Mouse (Mus musculus): ENCODE results near the gene Tgfb3. TPM values are rescaled to one million over a fixed set of nuclear protein-coding genes. Genes with fewer than 3 reads are reported as not detected.

Tgfb3 gene
- total RNA-seq, 2 experiments from 2014 or later: 19.8 to 20.7 TPM

GRCm38 (mm10) chr12:86082481-86083012, 3.7 kb upstream of the Tgfb3 start, which contains the start of gene Ift43:
Gene Ift43 (plus strand): TSS chr12:86082541.
- intact Hi-C loops (cut with DNase I): no loop called here
- DNase-seq: peak; percentile 90 to 92

DNA sequence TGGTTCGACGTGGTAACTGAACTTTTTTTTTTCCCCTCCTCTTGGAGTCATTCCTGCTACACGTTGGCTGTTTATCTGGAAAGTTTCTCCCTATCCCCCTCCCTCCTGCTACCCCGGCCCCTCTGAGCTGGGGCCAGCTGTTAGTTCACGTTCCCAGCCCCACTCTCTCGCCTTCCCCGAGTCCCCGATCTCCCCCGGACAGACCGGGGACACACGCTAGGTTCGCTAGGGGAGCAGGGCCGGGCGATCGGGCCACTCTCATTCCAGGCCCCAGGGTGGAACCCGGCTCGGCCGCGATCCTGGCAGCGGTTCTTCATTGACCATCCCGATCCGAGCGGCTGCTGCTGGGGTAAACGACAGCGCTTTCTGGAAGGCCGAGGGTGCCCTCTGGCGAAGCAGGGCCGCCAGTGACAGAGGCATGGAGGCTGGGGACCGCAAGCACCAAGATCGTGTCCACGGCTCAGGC, 394 bp upstream of the Tgfb3 start:
- peak; percentile 96 to 97 for DNase-seq
- intact Hi-C loops (cut with DNase I): loop anchor here (1.0 to 5.0 kb wide), 6 partner anchors 54 to 332 kb away; partner anchors contain the start of gene Flvcr2

DNA sequence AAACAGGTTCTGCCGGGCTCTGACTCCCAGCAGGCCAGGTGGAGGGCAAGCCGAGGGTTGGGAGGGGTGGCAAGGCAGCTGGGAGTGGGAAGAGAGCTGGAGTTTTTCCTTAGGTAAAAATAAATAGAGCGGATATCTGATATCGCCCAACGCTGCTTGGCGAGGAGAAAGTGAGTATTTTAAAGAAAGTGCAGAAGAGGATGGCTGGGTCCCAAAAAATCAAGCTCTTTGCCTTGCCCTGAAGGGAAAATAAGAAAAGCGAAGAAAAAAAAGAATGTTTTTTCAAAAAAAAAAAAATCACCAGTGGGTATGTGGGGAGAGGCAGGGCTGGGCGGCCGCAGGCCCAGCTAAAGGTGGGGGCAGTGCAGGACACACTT, 677 bp downstream of the Tgfb3 start:
- DNase-seq: no peak
- intact Hi-C loops (cut with DNase I): loop anchor here (2.0 to 5.0 kb wide), 5 partner anchors 53 to 331 kb away; partner anchors contain the start of gene Flvcr2

DNA sequence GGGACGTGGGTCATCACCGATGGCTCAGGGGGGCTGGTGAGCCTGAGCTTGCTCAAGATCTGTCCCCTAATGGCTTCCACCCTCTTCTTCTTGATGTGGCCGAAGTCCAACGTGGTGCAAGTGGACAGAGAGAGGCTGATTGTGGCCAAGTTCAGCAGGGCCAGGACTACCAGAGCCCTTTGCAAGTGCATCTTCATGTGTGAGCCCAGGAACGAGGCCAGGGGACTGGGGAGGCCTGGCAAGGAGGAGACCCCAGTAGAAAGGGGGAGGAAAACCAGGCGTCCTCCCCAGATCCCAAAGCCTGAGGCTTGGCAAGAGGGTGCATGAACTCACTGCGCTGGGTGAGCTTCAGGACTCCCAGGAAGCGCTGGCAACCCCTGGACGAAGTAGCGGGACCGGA, 1.1 kb downstream of the Tgfb3 start:
- no peak for DNase-seq
- intact Hi-C loops (cut with DNase I): loop anchor here (2.0 to 5.0 kb wide), 5 partner anchors 53 to 331 kb away; partner anchors contain the start of gene Flvcr2

GRCm38 (mm10) chr12:86077322-86077721, 1.5 kb downstream of the Tgfb3 start:
- peak in 1 of 2 experiments; percentile 43 for DNase-seq
- intact Hi-C loops (cut with DNase I): loop anchor here (5.0 kb wide), 2 partner anchors 150 to 230 kb away; no protein-coding TSS in a partner anchor

GRCm38 (mm10) chr12:86076321-86076901, 2.4 kb downstream of the Tgfb3 start:
- DNase-seq: peak in 1 of 2 experiments; percentile 55
- intact Hi-C loops (cut with DNase I): loop anchor here (5.0 kb wide), 2 partner anchors 149 to 229 kb away; no protein-coding TSS in a partner anchor

DNA sequence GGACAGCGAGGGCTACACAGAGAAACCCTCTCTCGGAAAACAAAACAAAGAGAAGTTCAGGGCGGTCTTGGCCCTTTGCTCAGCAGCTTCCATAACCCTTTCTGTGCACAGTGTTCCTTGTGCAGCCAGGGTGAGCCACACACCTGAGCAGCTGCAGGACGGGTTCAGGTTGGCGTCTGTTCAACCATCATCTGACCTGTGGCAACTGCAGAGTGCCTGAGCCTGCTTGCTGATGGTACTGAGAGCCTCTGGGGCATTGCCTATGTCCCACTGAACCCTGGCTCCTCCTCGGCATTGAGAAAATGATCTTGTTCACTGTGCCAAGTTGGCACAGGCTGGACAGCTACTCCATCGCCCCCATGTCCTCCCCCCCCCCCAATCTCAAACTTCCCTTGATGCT, 3.5 kb downstream of the Tgfb3 start:
- intact Hi-C loops (cut with DNase I): loop anchor here (5.0 kb wide), 2 partner anchors 148 to 228 kb away; no protein-coding TSS in a partner anchor
- DNase-seq: no peak

- DNase-seq: no peak
- intact Hi-C loops (cut with DNase I): loop anchor here (5.0 kb wide), 2 partner anchors 147 to 227 kb away; no protein-coding TSS in a partner anchor
Measured at GRCm38 (mm10) chr12:86074681-86075080, 4.2 kb downstream of the Tgfb3 start.

DNA sequence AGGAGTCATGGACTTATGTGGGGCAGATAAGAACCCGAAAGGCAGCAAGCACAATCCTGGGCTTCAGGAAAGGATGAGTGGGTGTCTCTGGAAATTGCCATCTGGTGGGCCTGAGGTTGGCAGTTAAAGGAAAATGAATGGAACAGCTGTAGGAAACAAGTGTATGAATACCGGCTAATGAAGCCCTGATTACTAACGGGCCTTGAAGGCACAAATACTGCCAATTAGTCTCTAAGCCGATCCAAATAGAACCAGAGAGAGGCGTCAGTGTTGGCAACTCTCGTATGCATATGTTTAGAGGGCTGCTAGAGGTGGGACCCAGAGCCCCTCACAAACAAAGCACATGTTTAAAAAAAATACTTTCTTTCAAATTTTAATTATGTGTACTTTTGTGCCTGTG, 7.4 kb downstream of the Tgfb3 start:
- intact Hi-C loops (cut with DNase I): no loop called here
- no peak for DNase-seq

DNA sequence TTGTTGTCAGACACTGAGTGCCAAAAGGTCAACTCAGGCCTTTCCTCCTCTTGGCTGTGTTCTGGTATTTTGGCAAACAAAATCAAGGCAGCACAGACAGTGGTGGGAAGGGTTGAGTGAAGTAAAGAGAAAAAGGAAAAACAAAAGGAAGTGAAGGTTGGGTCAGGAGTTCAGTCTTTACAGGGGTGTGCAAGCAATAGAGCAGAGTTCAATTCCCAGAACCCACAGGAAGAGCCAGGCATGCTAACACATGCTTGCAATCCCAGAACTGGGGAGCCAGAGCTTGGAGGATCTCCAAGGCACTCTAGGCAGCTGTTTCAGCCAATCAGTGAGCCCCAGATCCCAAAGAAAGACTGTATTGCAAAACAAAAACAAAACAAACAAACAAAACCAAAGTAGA, 14.0 kb downstream of the Tgfb3 start:
- intact Hi-C loops (cut with DNase I): no loop called here
- no peak for DNase-seq

- intact Hi-C loops (cut with DNase I): no loop called here
- DNase-seq: peak; percentile 30 to 32
Measured at GRCm38 (mm10) chr12:86059341-86059740, 19.5 kb downstream of the Tgfb3 start.

DNA sequence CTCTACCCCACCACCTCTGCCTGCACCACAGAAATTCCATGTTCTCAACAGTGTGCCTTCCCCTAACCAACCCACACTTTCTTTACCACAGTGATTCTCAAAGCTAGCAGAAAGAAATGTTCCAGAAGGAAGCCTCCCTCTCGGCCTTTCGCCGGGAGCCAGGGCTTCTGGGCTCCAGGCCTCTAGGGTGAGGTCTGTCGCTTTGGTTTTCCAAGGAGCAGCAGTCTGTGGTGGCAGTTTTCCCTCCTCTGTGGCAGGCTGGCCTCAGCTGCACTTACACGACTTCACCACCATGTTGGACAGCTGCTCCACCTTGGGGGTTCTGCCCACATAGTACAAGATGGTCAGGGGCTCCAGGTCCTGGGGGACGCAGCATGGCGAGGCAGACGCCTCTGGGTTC, 21.3 kb downstream of the Tgfb3 start:
- peak in 1 of 2 experiments; percentile 21 for DNase-seq

GRCm38 (mm10) chr12:86056976-86057375, 21.9 kb downstream of the Tgfb3 start:
- peak in 1 of 2 experiments; percentile 27 for DNase-seq

More for the DNA sequence above, 21.3 kb downstream of the Tgfb3 start:
- intact Hi-C loops (cut with DNase I): no loop called here

GRCm38 (mm10) chr12:86055306-86055705, 23.5 kb downstream of the Tgfb3 start:
- intact Hi-C loops (cut with DNase I): no loop called here
- no peak for DNase-seq

More at GRCm38 (mm10) chr12:86056976-86057375, 21.9 kb downstream of the Tgfb3 start:
- intact Hi-C loops (cut with DNase I): no loop called here

- intact Hi-C loops (cut with DNase I): no loop called here
- no peak for DNase-seq
Measured at GRCm38 (mm10) chr12:86051477-86051876, 27.4 kb downstream of the Tgfb3 start.

- no peak for DNase-seq
- intact Hi-C loops (cut with DNase I): no loop called here
Measured at GRCm38 (mm10) chr12:86049813-86050212, 29.0 kb downstream of the Tgfb3 start.

DNA sequence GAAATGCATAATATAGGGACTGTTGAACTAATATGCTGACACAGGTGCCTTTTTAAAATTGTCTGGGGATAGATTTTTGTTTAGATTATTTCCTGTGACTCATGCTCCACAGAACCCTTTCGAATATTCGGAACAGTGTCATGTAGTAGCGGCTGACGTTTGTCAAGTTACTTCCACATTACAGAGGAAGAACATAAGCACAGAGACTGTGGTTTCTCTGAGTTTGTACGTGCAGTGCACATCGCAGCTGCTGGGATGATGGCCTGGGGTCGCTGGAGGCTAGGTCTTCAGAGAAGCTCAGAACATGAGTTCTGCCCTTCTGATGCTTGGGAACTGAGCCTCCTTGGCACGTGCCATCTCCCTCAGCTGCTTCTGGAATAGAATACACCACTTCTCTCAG, 31.5 kb downstream of the Tgfb3 start:
- intact Hi-C loops (cut with DNase I): no loop called here
- DNase-seq: no peak

GRCm38 (mm10) chr12:86046776-86047175, 32.1 kb downstream of the Tgfb3 start:
- no peak for DNase-seq
- intact Hi-C loops (cut with DNase I): no loop called here

GRCm38 (mm10) chr12:86046141-86046540, 32.7 kb downstream of the Tgfb3 start:
- intact Hi-C loops (cut with DNase I): no loop called here

GRCm38 (mm10) chr12:86039751-86040150, 39.1 kb downstream of the Tgfb3 start:
- intact Hi-C loops (cut with DNase I): no loop called here
- DNase-seq: no peak

More at GRCm38 (mm10) chr12:86046141-86046540, 32.7 kb downstream of the Tgfb3 start:
- DNase-seq: no peak

DNA sequence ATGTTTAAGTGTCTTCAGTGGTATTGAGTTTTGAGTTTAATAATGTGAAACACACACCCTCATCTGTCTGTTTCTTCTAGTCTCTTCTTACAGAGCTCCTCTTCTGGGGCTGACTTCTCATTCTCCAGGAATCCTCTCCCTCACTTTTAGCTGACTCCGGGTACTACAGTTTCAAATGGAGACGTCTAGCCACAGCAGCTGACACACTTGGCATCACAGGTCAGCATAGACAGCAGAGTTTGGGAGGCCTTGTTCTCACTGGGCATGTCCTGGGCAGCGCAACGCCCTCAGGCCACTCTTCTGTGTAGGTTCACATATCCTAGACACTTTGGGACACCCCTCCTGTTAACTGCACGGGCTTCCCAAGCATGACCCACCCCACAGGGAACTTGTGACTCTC, 39.8 kb downstream of the Tgfb3 start:
- intact Hi-C loops (cut with DNase I): no loop called here
- no peak for DNase-seq

All from heart, postnatal 10 days (tissue).